Mouse (Mus musculus): ENCODE measurements at regions not wholly inside any gene's neighbourhood (a gene's known extent, or its start where the extent isn't known, plus 50 kb on each side); places are given as distances from the start of the nearest gene placed in this dataset.
"Not testable (repeated sequence)": the region's sequence is repeated elsewhere in the genome, so short reads cannot be mapped to it uniquely, and the experiment has no call there.

DNA sequence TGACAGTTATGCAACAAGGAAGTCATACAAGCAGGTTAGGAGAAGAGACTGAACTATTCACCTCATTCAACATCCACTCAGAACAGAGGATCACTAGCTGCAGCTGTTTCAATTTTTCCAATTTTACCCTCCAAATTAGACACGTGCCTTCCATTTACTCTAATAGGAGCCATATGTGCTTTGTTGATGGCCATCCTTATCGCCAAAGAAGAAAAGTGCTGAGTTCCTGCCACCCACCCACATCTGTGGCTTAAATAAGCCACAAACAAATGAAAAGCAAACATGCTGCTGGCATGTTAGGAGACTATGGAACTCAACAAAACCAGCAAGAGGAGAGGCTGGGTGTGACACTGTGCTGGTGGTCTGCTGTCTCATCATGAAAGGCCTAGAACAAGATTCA is 1786.1 kb downstream of the 9330182O14Rik start:
- no peak for DNase-seq

DNA sequence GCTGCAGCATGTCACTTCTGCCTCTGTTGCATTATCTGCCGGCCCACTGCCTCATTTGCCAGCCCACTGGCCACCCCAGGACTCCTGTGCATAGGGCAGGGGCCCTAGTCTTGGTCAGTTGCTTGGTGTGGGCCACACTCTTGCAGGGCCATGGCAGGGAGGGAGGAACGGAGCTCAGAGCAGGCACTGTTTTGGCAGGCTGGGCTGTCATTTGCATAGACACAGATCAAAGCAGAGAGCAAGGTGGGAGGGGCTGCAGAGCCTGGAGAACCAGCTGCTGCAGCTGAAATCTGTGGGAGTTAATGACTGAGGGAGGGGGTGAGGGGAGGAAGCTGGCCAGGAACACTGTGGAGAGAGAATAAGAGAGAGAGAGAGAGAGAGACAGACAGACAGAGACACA is 1802.5 kb downstream of the 9330182O14Rik start:
- peak in 1 of 2 experiments; percentile 34 for DNase-seq

DNA sequence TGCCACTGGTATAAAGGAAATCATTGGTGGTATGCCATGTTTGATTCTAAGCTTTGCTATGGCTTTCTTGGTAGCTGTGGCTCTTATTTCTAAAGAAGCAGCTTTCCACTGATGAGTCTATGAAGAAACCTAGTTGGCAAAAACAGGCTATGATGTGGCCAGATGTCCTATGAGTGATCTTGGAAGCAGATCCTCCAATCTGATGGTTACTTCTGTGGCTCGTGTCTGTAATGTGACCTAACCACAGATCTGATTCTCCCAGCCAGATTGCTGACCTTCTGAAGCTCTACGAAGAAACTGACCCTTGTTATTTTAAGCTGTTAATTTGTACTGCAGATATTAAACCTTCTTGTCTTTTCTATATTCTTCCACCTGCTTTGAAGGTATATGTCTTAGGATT is 1811.1 kb downstream of the 9330182O14Rik start:
- no peak for DNase-seq

DNA sequence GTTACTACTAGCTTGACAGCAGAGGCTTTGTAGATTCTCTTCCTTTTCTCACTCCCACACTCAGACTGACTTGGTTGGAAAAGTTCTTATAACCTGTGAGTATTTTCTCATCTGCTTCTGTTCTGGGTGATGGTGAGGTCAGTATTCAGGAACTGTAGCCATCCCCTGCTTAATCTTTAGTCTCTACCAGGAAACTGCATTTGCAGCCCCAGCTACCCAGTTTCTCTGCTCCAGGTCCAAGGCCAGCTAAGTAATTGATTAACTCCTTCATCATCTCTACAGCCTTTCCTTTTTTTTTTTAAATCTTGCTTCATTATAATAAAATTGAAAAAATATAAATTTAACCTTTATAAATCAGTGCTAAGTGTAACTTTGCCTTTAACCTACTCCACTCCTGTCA is 1813.7 kb downstream of the 9330182O14Rik start:
- DNase-seq, result no peak

DNA sequence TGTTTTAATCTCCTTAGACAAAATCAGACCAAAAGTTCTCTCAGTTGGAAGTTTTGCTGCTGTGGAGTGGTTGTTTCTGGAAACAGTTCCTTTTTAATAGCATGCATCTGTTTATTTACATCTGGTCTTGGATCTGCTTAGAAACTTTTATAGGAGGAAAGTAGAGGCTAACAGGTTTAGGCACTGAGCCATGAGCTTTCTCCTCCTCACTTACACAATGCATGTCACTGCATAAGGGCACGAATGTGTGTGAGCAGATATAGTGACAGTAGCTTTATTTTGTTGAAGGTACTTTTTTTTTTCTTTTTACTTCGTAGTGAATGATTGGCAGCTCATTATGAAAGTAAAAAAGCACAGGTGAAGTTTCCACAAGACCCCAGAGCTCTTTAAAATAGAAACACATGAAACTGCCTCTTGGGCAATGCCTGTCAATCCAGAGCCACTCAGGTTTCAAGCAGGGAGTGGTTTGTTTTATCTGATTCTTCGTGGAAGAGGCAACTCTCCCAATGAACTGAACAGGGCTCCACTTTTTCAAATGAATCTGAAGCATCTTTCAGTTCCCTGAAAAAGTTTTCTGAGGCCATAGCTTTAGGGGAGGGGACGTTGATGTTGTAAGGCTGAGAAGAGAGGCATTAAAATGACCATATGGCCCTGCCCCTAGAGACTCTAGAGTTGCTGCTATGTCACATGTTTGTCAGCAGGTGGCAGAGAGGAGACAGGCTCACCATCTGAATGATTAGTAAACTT is 1814.4 kb downstream of the 9330182O14Rik start:
- DNase-seq, result peak in 1 of 2 experiments; percentile 19

DNA sequence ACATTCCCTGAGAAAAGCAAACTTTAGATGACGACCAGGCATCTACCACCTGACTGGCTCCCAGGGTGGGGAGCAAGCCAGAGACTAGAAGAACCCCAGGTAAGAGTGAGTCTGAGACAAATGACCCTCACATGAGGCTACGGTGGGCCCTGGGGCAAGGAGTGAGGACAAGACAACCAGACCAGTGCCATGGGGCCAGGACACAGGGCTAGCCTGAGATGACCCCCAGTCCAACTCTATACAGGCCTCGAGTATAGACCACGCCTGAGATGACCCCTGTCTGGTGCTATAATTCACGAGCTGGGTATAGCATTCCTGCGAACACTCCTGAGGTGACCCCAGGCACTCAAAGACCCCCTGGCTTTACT is 1814.9 kb downstream of the 9330182O14Rik start:
- DNase-seq, result no peak

DNA sequence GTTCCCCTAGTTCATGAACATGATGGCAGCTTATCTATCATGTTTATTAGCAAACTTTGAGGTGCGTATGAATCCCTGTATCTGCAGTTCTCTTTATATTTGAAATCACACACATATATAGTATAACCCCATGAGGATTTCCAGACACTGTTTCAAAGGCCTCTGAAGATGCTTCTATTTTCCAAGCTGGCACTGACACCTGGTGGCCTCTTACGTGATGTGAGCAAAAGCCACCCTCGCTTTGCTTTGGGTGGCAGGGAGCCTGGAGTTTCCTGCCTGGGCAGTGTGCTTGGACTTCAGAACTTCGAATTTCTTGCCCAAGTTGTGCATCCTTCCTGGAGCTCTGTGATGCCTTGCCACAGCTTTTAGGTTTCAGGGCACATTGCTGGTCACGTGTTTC is 1817.1 kb downstream of the 9330182O14Rik start:
- no peak for DNase-seq

DNA sequence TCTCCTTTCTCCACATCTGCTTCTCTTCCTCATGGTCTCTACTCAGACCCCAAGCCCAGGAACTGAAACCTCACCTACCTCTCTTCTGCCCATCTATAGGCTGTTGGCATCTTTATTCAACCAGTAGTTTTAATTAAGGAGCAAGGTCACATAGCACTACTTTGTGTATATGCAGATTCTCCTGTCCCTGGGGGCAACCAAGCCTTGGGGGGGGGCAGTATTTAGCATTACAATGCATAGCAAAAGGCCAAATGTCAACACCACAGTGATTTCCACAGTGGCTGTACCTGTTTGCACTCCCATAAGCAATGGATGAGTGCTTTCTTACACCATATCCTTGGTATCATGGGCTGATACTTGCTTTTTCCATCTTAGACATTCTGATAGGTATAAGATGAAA is 1826.4 kb downstream of the 9330182O14Rik start:
- no peak for DNase-seq

DNA sequence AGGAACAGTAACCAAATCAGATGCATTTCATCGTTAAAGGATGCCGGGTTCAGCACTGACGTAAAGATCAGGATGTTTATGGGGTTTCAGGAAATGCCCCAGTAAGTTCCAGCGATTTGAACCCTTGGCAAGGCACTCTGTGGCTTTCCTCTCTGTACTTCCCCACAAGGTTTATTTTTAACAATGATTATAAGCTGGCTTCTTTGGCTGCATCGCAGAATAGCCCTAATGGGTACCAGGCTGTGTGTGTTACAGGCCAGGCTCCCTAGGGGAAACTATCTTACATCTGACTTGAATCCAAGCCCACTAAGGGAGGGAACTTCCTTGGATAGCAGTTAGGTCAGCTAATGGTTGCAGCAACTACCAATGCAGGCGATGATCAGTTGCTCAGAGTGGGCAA is 1836.7 kb downstream of the 9330182O14Rik start:
- DNase-seq, result no peak

DNA sequence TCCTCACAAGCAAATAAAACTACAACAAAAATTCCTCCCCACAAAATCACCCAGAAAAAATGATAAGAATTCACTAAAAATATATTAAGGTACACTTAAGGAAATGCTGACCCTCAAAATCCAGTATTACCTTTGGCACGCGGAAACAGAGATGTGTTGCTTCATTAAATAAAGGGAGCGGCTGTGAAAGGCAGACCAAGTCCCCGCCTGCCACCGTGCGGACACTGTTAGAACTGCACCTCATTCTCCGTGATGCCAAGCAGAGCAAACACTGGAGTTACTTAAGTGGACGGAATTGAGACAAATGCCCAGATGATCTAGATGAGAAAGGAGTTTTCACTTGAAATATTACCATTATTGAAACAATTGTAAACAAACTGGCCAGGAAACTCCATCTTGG is 1839.1 kb downstream of the 9330182O14Rik start:
- DNase-seq, result peak; percentile 85 to 88

DNA sequence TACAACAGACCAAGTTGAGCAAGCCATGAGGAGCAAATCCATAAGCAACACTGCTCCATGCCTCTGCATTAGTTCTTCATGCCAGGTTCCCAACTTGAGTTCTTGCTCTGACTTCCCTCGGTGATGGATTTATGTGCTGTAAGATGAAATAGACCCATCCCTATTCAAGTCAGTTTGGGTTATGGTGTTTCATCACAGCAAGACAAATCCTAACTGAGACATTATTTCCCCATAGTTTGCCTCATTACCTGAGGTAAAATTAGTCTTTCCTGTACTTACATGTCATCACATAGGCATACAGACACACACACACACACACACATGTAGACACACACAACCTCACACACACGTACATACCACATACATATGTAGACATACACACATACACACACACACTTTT is 1843.0 kb downstream of the 9330182O14Rik start:
- no peak for DNase-seq

DNA sequence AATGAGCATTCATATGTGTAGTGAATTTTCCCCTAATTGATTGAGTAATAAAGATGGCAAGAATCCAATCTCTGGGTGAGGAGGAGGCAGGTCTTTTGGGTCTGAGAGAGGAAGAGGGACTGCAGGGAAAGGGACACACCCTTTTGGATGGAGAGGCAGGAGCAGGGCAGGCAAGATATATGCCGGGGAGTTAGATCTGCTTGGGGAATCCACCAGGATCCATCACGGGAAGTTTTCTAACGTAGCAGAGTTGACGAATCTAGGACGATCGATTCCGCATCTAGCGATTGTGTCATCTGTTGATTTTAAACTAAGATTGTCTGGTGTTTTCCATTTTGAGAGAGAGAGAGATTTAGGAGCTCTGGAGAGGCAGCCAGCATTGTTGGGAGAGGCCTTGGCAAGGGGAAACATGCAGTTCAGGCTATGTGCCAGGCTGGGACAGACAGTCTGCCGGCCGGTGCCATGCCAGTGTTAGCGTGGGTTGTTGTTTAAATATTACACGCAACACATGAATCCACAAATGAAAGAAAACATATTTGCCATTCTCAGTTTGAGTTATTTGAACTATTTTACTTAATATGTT is 1843.6 kb downstream of the 9330182O14Rik start:
- no peak for DNase-seq

DNA sequence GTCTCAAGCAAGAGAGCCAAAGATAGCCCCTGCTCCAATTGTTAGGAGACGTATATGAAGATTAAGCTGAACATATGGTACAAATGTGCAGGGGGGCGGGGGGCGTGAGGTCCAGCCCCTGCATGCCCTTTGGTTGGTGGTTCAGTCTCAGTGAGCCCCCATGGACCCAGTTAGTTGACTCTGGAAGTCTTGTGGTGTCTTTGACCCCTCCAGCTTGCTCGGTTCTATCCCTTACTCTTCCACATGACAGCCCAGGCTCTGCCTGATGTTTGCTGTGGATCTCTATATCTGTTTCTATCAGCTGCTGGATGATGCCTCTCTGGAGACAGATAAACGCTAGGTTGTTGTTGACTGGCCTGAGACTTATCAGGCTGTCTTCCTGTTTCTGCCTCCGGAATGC is 1849.1 kb downstream of the 9330182O14Rik start:
- no peak for DNase-seq

DNA sequence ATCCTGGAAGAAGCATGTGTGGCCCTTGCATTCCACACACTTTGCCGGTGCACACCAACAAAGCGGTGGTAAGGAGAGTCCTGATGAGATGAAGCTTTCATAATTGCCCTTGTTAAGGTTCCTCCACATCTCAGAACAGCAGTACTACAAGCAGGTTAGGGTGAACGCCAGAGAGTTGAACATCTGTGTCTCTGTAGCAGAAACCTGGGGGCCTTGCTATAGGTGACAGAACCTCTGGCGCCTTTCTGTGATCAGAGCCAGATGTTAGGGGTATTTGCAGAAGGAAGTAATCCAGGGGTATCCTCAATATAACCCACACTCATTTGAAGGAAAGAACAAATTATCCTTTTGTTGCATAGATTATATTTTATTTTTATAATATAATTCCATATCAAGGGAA is 1850.1 kb downstream of the 9330182O14Rik start:
- DNase-seq, result no peak

DNA sequence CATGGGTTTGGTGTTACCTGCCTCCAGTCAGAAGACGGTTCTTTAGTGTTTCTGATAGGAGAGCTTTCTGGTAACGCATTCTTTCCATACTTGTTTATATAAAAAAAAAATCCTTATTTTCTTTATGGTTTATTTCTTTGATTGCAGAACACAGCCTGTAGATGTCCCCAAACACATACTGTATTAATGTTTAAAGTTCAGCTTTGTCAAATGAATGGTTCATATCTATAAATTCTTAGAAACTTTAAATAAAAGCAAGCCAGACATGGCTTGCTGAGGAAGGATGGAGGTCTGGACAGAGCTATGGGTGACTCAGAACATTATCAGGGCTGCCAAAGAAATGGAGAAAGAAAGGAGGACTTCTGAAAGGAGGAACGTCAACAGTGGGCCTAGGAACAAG is 1852.1 kb downstream of the 9330182O14Rik start:
- no peak for DNase-seq

DNA sequence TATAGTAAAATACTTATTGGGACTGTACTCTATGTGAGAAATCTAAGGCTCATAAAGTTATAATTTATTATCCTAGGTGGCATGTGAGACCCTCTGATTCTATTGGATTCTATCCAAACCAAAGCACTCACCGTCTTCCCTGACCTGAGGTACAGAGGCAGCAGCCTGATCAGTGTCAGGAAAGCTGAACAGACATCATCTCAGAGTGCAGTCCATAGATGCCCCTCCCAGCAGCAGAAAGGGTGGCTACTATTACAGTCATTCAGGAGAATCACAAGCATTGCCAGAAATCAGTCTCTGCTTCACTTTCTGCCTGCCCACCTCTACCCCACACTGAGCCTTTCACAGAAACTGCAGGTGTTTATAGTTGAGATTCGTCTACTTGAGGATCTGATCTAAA is 1854.9 kb downstream of the 9330182O14Rik start:
- no peak for DNase-seq

DNA sequence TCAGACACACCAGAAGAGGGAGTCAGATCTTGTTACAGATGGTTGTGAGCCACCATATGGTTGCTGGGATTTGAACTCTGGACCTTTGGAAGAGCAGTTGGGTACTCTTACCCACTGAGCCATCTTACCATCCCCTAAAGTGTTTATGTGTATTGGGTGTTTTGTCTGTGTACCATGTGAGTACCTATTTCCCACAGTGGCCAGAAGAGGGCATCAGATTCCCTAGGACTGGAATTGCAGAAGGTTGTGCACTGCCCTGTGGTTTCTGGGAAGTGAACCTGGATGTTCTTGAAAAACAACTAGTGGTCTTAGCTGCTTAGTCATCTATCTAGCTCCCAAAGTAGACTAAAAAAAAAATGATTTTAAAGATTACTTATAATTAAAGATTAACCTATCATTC is 1857.7 kb downstream of the 9330182O14Rik start:
- DNase-seq, result no peak

DNA sequence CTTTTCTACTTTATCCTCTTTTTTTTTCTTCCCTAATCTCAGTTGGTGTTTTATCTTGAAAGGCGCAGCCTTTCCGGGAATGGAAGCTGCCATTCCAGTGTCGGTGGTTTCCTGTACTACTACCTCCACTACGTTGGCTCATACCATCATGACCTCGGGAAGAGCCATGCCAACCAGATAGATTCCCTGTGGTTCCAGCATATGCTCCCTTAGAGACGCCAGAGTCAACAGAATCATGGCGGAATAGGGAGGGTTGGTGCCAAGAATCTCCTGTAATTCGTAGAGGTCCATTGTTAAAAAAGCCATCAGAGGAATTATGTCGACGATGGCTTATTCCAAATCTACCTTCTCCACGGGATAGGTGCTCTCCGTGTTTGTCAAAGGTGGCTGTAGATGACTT is 1898.1 kb downstream of the 9330182O14Rik start:
- not testable (repeated sequence) for DNase-seq

DNA sequence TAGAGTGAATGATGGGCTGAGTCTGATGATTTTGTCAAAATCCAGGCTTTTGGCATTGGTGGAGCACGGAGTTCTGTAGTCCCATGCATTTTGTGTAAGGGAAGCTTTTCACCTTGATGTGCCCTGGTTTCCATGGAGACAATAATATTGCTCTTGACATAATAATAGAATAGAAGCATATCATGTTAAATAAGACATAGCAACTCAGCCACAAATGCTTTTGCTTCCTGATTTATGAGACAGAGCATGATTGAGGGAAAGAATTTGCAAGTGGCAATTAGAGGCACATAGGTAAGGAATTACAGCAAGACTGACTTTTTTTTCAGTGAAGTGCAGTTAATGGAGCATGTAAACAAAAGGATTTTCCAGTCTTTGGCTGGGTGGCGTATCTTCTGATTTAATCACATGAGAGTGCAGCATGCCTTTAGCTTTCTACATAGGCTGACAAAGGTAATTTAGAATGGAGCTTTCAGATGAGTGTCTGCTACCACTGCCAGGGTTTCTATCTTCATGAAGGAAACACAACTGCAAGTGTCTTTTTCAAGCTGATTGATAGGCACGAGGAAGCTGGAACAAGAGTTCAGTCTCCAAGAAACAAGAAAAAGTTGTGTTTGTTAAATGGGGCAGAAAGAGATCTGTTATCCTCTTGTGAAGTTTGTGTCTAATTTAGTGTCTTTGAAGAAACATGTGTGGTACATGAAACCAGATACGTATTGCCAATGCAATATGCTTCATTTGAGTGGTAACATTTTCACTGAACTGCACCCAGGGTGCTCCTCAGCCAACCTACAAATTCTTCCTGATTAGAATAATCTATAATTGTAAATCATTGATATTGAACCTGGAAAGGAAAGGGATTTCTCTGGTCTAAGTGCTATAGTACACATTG is 1913.2 kb downstream of the 9330182O14Rik start:
- no peak for DNase-seq

DNA sequence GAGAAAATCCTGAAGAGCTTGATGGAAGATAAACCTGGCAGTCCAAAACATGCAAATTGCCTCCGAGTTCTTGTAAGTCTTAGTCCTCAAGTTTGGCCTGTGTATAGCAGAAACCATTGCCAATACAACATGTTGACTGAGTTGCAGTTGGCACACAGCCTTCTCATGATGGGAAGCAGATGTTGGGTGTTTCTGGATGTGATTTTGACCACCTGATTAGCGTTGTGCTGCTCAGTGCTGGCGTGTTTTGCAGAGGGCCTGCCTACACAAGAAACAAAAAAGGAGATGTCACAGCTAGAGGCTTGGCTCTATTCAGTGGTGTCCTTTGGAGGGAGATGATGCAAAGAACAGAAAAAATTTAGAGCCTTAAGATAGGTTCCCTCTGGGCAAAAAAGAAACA is 1922.6 kb downstream of the 9330182O14Rik start:
- DNase-seq, result peak; percentile 36 to 53

DNA sequence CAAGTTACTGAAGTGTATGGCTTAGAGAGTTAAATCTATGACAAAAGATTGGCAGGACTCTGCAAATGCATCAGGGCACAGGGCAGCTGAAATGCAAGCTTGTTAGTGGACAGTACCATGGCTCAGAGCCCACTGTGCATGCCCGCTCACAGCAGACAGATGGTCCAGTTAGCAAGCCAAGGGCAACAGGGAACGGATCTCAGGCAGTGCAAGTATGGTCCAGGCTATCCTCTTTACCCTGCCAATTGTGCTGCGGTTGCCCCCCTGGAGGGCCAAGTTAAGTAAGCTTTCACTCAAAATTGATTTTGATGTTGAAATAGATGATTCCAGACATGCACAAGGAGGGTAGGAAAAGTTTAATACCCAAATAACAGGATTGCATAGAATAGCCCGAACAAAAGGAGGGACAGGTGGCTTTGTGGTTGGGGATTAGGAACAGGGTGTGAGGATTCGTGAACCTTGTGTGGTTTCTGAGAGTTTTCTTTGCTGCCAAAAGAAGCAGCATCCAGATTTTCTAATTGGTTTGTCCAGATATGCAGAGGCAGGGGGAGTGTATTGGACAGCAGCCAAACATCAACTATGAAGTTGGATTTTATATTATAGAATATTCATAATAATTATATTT is 1934.2 kb downstream of the 9330182O14Rik start:
- no peak for DNase-seq

DNA sequence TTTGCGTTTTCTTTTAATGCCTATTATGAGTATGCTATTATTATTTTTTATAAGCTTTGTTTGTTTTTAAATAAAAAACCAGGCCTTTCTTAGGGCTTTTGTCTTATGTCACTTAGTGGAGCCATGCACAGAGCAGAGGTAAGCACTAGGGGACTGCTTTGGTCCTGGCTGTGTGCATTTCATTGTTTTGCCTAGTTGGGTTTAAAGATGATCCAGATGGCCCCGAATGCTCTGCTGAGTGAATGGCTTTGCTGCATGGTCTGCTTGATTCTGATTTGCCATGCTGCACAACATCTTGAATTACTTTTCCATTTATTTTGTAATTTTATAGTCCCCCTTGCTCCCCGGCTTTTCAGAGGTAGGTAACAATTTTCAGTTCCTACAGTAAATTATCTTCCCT is 1934.9 kb downstream of the 9330182O14Rik start:
- DNase-seq, result no peak

DNA sequence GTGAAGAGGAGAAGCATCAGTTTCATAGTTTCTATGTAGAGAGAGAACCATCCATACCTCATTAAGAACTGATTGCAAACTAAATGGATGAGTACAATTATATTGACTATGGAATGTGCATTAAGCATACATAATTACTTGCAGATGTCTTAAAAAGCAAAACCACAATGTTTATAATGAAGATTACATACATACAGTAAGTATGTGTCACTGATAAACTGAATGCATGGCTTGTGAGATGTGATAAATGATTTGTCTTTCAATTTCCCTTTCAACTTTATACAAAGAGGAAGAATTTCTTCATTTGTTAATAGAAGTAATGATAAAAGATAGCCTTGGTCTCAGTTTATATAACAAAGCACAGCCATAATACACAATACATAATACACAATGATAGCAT is 1939.3 kb downstream of the 9330182O14Rik start:
- no peak for DNase-seq

Measured in lung, postnatal 4 days (tissue).